Mouse (Mus musculus): ENCODE data around the gene Mis18a. TPM values are rescaled to one million over a fixed set of nuclear protein-coding genes. Genes with fewer than 3 reads are reported as not detected.

The Mis18a gene
- polyA plus RNA-seq, 1 experiment from 2014 or later: 50.4 TPM

DNA sequence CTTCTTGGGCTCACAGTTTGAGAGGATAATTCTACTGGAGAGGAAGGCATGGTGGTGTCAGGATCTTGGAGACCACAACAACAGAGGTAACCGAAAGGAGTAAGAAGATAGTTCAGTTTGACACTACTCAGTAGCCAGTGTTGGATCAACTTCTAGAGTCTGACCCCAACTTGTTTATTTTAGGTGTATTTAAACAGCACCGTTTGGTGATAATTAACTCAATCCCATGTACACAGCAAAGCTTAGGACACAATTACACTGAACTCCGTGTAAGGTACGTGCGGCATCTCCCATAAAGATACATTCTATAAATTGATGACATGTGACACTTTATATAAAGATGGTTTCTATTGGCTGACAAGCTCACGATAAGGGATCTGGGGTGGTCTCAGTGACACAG is 52.6 kb downstream of the Mis18a start:
- Histone ChIP-seq H3K4me3 (no peak overlapping the region), H3K9me3 (0 out of 2 replicates have a peak, but pooled peaks cover 4% of the 10 kb centered on the region), H3K36me3 (no peaks in the 10 kb centered on the region), H3K27ac (replicated peaks) (no peak overlapping the region), H3K4me1 (no peaks in the 10 kb centered on the region), H3K4me2 (replicated peaks) (no peak overlapping the region), H3K9ac (replicated peaks) (no peak overlapping the region), H3K27me3 (no peaks in the 10 kb centered on the region)
- WGBS: 96% methylated on average over 6 of the region's 6 CpGs
- ATAC-seq (replicated peaks): no peak

DNA sequence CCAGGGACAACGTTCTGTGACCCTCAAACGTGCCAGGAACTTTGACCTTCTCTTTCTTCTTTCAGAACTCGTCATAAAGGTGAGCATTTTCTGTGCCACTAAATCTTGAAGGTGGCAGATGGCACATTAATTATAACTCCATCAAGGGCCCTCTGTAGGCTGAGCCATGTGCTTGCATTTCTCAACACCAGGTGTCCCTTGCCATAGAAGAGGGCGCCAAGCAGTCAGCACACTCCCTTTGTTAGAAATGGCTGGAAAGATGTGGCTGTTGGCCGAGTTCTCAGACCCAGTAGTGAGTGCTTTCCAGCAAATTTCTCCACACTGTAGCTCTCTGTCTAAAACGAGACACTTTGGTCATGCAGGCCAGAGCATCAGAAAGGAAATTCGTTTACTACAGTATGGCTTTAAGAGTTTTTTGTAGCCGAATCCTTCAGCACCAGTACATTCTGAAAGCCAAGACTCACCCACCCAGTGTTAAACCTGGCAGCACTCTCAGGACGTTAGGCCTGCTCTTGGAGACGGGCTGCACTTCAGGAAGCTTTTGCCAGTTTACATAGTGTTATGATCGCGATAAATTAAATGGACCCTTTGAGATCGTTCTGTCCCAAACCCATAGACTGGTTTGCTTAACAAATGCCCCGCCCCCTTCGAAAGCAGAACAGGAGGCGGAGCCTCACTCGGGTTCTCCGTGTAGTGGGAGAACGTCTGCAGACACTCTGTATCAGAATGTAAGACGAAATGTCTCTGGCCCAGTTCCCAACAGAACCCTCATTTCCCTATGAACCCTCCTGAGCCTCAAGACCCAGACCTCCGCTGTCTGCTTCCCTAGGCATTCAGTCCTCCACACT is 53.5 kb downstream of the Mis18a start:
- Histone ChIP-seq H3K4me1 (no peaks in the 10 kb centered on the region), H3K4me3 (no peak overlapping the region), H3K27me3 (no peaks in the 10 kb centered on the region), H3K9me3 (no peaks in the 10 kb centered on the region), H3K27ac (replicated peaks) (no peak overlapping the region), H3K9ac (replicated peaks) (no peak overlapping the region), H3K4me2 (replicated peaks) (no peak overlapping the region), H3K36me3 (no peaks in the 10 kb centered on the region)
- peak; percentile 46; the same call in 1 of the 2 replicates for ATAC-seq (replicated peaks)
- WGBS: 80% methylated on average over 21 of the region's 21 CpGs

Other genes starting within 250 kb of the Mis18a start
- not detected in 2 replicates for gene Mrap, start 10.8 kb upstream of the Mis18a start, polyA plus RNA-seq (2015; fragmentation: Nextera tagmentation; extraction: Ambion mirVana)
- gene Urb1, start 83.0 kb upstream of the Mis18a start, polyA plus RNA-seq (2015; fragmentation: Nextera tagmentation; extraction: Ambion mirVana): 10.0 and 11.8 TPM in 2 replicates
- gene Eva1c, start 99.3 kb upstream of the Mis18a start, polyA plus RNA-seq (2015; fragmentation: Nextera tagmentation; extraction: Ambion mirVana): 6.4 and 6.5 TPM in 2 replicates
- gene Cfap298, start 207.7 kb upstream of the Mis18a start, polyA plus RNA-seq (2015; fragmentation: Nextera tagmentation; extraction: Ambion mirVana): 54.1 and 55.0 TPM in 2 replicates

Data from forebrain, embryonic 15.5 days (tissue).